Mouse (Mus musculus): ENCODE measurements around the gene Fa2h.

GRCm38 (mm10) chr8:111393391-111394363 lies at the start of gene Fa2h:
- TF ChIP-seq CTCF (IDR thresholded peaks at IDR 0.05; ENCODE audit: borderline replicate concordance, control insufficient read depth, extremely low read depth, insufficient read depth, low read length, poor library complexity), result no peak
- no peak for TF ChIP-seq POLR2A (IDR thresholded peaks at IDR 0.05; ENCODE audit: control insufficient read depth, extremely low read depth, insufficient read depth, low read length, poor library complexity)
